Mouse (Mus musculus) ovary, postnatal 10 days (tissue): ENCODE measurements around the gene 4930595D18Rik.

ENCODE experiments used
- DNase-seq: peaks from one replicate; pipeline ENCODE4 v3.0.0; 2022; ENCODE audit warnings: low spot score

The 4930595D18Rik gene

DNA sequence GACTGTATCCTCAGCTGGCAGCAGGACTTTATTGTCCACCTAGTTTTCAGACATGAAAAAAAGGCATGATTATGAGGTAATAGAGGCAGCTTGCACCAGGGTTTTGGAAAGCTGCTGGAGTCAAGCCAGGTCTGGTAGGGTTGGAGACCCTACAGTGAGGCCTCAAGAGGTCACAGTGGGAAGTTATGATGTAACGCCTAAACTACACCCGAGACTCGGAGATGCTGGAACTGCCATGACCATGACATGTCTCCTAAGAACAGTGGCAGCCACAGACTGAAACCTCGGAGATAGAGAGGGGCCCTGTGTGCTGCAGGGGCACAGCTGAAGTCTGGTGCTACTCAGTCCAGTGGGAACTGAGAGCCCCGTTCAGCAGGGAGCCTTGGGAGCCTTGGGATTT lies at the start of gene 4930595D18Rik:
Gene 4930595D18Rik (minus strand): TSS at position 16 of the 400 bp plus-strand sequence.
- DNase-seq: no peak

GRCm38 (mm10) chr12:111233798-111234197 lies 49.5 kb upstream of the 4930595D18Rik start:
- no peak for DNase-seq

DNA sequence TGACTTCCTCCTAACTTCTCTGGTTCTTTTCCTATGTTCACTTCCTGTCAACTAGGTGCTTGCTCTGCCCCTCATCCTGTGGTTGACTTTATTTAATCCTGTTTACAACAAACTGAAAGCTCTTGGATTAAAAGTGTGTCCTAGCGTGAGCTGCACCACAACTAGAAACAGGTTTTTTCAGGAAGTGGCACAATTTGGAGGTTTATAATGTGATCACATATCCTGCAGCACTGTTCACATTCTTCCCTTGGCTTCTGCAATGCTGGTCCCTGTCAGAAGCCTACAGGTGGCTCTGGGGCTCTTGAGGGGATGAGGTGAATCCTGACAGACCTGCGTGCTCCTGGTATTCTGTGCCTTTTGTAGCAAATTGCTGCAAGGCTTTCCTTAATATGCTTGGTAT lies 46.5 kb upstream of the 4930595D18Rik start:
- no peak for DNase-seq

- no peak for DNase-seq
Observed at GRCm38 (mm10) chr12:111228488-111228887, 44.2 kb upstream of the 4930595D18Rik start.

DNA sequence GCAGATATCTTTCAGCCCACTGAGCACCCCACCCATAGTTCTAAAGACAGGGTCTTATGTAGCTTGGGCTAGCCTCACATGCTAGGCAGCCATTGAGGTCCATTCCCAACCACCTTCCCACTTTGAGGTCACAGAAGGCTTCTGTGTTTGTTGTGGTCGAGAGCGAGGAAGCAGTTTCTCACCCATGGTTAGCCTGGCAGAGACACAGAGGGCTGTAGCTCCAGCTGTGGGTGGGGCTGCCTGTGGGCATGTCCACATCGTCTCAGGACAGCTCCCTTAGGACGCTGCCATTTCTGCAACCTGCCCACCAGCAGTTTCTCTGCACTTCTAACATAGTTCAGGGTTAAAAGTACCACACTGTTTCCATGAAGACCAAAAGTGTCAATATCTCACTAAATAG lies 43.1 kb upstream of the 4930595D18Rik start:
- DNase-seq: no peak

GRCm38 (mm10) chr12:111225197-111225780 lies 41.0 kb upstream of the 4930595D18Rik start:
- no peak for DNase-seq

GRCm38 (mm10) chr12:111218867-111219266 lies 34.6 kb upstream of the 4930595D18Rik start:
- no peak for DNase-seq

DNA sequence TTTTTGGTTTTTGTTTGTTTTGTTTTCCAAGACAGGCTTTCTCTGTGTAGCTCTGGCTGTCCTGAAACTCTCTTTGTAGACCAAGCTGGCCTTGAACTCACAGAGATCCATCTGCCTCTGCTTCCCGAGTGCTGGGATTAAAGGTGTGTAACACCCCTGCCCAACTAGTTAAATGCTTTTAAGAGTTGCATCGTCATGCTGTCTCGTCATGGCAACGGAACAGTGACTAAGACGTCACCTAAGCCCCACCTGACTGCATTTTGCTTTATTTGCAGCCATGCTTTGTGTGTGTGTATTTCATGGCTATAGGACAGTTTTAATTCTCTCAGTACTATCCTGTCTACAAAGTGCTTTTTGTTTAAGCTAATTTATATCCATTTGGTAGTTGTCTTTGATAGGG lies 27.4 kb upstream of the 4930595D18Rik start:
- DNase-seq: no peak

DNA sequence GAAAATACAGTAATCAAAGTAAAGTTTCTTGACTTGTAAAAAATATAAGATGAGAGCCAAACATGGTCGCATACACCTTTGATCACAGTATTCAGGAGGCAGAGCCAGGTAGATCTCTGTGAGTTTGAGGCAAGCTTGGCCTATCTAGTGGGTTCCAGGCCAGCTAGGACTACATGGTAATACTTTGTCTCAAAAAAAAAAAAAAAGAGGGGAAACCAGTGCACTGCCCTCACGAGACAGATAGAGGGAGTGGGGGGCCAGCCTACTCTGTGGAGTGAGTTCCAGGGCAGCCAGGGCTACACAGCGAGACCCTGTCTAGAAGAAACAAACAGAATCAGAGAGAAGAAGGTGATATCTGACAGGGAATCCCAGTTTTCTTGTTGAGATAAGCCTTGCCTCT lies 23.4 kb upstream of the 4930595D18Rik start:
- DNase-seq: no peak

DNA sequence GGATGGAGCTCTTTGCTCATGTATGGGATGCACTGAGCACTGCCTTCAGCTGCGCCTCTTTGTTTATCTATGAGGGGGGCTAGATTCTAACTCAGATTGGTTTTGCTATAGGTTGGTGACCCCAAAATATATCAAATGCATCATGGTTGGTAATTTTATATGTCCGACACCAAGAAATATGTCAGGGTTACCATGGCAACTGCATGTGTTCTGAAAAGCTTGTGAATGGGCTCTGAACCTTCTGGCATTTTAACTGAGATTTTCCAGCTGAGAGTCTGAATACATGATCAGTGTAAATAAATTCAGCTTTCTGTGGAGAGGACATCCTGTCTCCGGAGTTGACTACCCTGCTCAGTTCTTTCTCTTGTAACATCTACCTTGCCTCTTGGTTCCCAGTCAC lies 19.7 kb upstream of the 4930595D18Rik start:
- no peak for DNase-seq

- DNase-seq: no peak
Observed at GRCm38 (mm10) chr12:111203076-111203475, 18.8 kb upstream of the 4930595D18Rik start.

DNA sequence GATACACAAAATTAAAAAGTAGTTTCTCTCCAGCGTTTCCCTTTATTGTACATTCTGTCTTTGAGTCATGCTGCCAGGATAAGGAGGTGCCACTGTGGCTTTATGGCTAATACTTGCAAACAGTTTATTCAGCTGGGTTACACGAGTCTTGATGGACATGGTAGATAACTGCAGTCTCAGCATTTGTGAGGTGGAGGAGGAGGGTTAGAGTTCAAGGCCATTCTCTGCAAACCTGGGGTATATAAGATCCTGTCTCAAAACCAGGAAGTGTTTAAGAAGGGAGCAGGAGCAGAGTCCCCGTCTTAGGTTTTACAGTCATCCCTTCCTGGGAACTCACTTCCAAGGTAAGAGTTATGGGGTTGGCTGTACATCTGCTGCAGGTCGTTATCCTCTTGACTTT lies 12.3 kb upstream of the 4930595D18Rik start:
- DNase-seq: no peak

DNA sequence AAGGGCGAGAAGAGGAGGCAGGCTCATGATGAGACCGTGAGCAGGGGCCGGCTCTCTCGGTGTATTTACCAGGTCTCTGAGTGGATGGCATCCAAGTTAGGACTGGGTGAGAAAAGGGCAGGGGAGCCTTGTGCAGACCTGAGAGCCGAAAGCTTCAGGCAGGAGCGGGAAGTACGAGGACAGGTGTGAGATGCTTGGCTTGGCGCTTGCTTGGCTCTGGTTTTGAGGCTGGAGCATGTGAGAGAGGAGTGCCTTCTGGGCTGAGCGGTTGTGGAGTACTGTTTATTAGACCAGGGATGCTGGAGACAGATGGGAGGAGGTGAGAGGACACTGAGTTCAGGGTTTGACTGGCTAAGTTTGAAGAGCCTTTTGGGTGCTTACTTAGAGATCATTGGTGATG lies 9.0 kb upstream of the 4930595D18Rik start:
- DNase-seq: no peak

DNA sequence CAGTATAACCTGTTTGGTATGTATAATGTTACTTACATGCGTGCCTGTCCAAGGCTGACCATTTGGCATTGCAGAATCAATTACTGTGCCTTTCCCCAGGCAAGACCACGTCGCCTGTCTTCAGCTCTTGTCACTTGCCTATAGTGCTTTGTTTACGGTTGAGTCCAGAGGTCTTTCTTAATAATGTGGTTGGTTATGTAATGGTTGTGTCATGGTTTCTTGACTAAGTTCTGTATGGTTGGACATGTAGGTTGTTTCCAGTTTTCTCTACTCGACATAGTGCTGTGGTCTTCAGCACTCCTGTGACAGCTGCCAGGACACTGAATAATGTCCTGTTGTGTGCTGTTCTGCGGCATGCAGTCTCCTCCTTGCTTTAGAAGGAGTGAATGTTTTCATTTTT lies 8.5 kb upstream of the 4930595D18Rik start:
- DNase-seq: no peak

DNA sequence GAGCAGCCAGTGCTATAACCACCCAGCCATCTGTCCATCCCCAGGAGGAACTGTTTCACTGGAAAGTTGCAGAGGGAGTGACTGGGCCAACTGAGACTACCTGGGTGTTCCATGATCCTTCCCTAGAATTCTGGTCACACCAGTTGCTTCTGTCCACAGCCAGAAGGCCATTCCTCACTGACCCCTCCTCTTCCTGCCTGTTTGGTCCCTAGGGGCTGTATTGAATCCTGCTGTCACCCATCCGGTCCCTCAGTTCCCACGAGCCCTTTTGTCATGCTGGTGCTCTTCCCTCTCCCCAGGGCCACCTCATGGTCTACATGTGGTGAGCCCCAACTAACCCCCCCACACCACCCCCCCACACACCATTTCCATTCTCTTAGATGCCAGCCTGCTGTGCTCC lies 6.6 kb upstream of the 4930595D18Rik start:
- no peak for DNase-seq

DNA sequence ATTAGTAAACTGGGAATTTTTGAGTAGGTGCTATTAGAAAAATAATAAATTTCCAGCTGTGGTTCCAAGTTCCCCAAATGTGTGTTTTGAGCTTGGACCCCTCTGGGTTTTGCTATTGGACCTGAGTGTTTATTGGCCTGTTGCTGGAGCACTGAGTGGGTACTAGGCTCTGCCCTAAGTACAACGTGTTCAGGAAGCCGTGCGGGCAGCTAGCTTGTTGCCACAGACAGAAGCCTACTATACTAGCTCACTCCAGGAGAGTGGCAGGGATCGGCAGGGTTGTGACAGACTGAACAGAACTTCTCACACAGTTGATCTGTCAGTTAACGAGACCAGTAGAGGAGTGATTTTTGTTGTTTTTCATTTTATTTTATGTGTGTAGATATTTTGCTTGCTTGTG lies 6.1 kb upstream of the 4930595D18Rik start:
- no peak for DNase-seq

GRCm38 (mm10) chr12:111188295-111188694 lies 4.0 kb upstream of the 4930595D18Rik start:
- DNase-seq: no peak

DNA sequence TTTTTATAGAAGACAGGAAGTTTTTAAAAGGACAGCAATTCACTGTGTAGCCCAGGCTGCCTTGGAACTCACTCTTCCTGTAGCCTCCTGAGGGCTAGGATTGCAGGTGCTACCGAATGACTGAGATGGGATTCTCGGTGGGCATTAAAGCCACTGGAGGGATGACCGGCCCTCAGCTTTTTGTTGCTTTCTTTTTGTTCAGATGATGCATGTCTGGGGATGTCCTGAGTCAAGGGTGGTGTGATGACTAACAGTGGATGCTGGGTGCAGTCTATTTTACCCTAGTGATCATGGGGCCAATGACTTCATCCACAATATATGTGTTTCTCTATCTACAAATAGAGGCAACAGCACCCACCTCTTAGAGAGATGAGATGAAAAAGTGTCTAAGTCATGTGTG lies 2.7 kb upstream of the 4930595D18Rik start:
- DNase-seq: no peak

DNA sequence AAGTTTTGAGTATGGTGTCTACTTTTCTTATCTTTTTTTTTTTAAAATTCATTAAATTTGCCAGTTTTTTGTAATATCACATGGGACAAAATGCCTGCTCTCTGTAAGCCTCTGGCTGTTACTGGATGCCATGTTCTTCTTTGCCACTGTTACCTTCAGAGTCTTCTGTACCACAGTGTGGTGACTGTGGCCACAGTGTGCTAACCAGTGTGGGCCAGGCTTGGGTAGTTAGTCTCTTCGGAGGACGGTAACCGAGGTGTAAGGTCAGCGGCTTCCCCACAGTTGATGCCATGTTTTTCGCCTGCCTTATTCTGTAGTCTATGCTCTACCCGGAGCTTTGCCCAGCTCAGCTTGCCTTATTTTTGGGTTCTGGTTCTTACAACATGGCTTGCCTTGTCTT lies 1.9 kb downstream of the 4930595D18Rik start:
- DNase-seq: no peak

DNA sequence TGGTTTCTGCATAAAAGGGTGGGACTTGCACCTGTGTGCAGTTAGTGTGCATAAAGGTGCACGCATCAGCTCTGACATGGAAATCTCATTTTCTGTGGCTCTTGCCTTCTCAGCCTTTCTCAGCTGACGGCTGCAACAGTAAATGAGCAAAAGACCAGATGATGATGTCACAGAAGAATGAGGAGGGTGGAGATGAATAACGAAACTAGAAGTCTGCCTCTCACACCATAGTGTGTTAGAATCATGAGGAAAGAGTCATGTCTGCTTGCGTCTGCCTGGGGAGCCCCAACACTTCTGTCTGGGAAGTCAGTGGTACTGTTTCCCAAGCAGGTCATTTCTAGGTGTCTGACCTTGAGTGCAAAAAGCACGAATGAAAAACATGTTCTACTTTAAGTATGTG lies 2.4 kb downstream of the 4930595D18Rik start:
- no peak for DNase-seq

DNA sequence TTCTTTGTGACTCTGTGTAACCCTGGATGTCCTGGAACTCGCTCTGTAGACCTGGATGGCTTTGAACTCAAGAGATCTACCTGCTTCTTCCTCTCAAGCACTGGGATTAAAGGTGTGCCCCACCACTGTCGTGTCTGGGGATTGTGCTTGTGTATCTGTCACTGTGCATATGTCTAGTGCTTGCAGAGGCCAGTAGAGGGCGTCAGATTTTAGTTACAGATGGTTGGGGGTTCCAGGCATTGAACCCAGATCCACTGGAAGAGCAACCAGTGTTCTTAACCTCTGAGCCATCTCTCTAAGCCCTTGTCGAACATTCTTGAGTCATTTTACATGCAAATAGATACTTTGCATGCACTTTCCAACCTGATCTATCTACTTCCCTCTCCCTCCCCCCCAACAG lies 5.5 kb downstream of the 4930595D18Rik start:
- DNase-seq: no peak

GRCm38 (mm10) chr12:111168891-111169290 lies 15.4 kb downstream of the 4930595D18Rik start:
- no peak for DNase-seq

- peak; percentile 19 for DNase-seq
Observed at GRCm38 (mm10) chr12:111166681-111167289, 17.5 kb downstream of the 4930595D18Rik start.
